Mouse (Mus musculus) left cerebral cortex, adult 9 months (tissue): Measurements from ENCODE around the gene Lrp3.

ENCODE experiments used
- DNase-seq, 2 experiments: peaks; one replicate each; pipeline ENCODE4 v3.0.0; 2022; ENCODE audit warnings: low spot score in 2 of 2

Lrp3 gene

GRCm38 (mm10) chr7:35189699-35190098 is 25.6 kb downstream of the Lrp3 start:
- DNase-seq, result no peak

GRCm38 (mm10) chr7:35185889-35186569 is 29.3 kb downstream of the Lrp3 start, which contains the start of gene Slc7a10:
Gene Slc7a10 (plus strand): TSS chr7:35186385.
- no peak for DNase-seq

- no peak for DNase-seq
Measured at GRCm38 (mm10) chr7:35184833-35185724, 30.2 kb downstream of the Lrp3 start.

- peak in 1 of 2 experiments; percentile 46 for DNase-seq
Measured at GRCm38 (mm10) chr7:35176412-35177381, 38.6 kb downstream of the Lrp3 start.

GRCm38 (mm10) chr7:35175533-35175932 is 39.8 kb downstream of the Lrp3 start:
- no peak for DNase-seq

GRCm38 (mm10) chr7:35172519-35172918 is 42.8 kb downstream of the Lrp3 start:
- DNase-seq, result no peak

- DNase-seq, result peak in 1 of 2 experiments; percentile 82
Measured at GRCm38 (mm10) chr7:35171867-35172382, 43.4 kb downstream of the Lrp3 start.

- DNase-seq, result peak; percentile 30 to 92
Measured at GRCm38 (mm10) chr7:35169341-35169740, 46.0 kb downstream of the Lrp3 start.

GRCm38 (mm10) chr7:35167925-35168324 is 47.4 kb downstream of the Lrp3 start:
- DNase-seq, result no peak

GRCm38 (mm10) chr7:35166988-35167387 is 48.3 kb downstream of the Lrp3 start:
- no peak for DNase-seq

- no peak for DNase-seq
Measured at GRCm38 (mm10) chr7:35164131-35164530, 51.2 kb downstream of the Lrp3 start.

GRCm38 (mm10) chr7:35163600-35163999 is 51.7 kb downstream of the Lrp3 start:
- DNase-seq, result peak in 1 of 2 experiments; percentile 39

- no peak for DNase-seq
Measured at GRCm38 (mm10) chr7:35162443-35162842, 52.9 kb downstream of the Lrp3 start.

- no peak for DNase-seq
Measured at GRCm38 (mm10) chr7:35157512-35157911, 57.8 kb downstream of the Lrp3 start.

GRCm38 (mm10) chr7:35156561-35157477 is 58.5 kb downstream of the Lrp3 start:
- DNase-seq, result no peak

- DNase-seq, result no peak
Measured at GRCm38 (mm10) chr7:35154449-35154848, 60.8 kb downstream of the Lrp3 start.

GRCm38 (mm10) chr7:35150860-35151259 is 64.4 kb downstream of the Lrp3 start:
- no peak for DNase-seq
